ENCODE assay signal across 7 mouse cellular contexts in the genomic region with DNA sequence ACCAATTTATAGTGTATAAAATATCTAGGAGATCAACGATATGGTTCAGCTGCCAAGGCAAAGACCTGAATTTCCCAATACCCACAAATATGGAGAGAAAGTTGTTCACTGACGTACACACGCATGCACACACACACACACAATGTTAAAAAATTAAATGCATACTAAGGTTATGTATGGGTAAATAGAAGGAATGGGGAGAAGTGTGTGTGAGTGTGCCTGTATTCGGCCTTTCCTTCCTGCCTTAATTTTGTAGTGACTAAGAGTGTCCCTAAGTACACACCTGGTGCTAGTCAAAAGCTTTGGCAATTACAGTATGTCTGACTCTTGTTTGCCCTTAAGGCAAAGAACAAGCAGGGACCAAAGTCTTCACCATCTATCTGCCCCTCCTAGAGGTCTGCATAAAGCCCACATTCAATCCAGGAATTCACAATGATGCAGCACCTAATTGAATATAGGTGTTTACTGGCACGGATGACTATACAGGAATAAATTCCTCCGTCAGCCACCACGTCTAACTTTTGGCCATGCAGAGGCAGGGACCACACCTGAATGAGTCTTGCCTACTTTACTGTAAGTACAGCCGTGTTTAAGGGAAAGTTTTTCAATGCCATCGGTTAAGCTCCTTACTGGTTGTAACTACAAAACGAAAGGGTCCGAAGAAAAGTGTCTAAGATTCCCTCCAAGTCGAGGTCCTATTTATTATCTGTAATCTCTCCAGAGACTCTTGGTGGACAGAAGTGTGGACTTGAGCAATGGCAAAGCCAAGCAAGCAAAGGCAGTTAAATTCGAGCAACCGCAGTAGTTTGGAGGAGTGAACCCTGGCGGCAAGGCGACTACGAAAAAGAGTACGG. TPM values are rescaled to one million over a fixed set of nuclear protein-coding genes. Genes with fewer than 3 reads are reported as not detected.
DNase-seq lines count a peak whose midpoint lies in the region; ATAC-seq lines count a peak whose summit lies in the region.

No protein-coding gene starts in this region.

- DNase-seq in neural tube, embryonic 11.5 days (ENCODE audit: low spot score), result no peak
- DNase-seq in neural tube, embryonic 10.5 days (ENCODE audit: extremely low spot score, low spot score), result no peak
- no peak for DNase-seq in layer of hippocampus, postnatal 10 days (ENCODE audit: low spot score in 2 of 2)
- DNase-seq in adrenal gland, adult 18-20 months (ENCODE audit: low spot score in 2 of 2), result no peak

- H3K36me3 ChIP-seq in neural tube, embryonic 11.5 days (ENCODE audit: control insufficient read depth, insufficient read depth, low read length), result no peaks in the 10 kb centered on the region
- no peaks in the 10 kb centered on the region for H3K36me3 ChIP-seq in embryonic facial prominence, embryonic 15.5 days
- H3K36me3 ChIP-seq in midbrain, embryonic 16.5 days (ENCODE audit: control insufficient read depth, insufficient read depth, low read length), result no peaks in the 10 kb centered on the region

- H3K9ac ChIP-seq in neural tube, embryonic 11.5 days (ENCODE audit: low read length), result peak overlapping the region; percentile 79
- H3K9ac ChIP-seq in embryonic facial prominence, embryonic 15.5 days, result peak overlapping the region; percentile 78
- H3K9ac ChIP-seq in midbrain, embryonic 16.5 days (ENCODE audit: low read depth, low read length), result peak overlapping the region; percentile 84

- no peak for ATAC-seq in neural tube, embryonic 11.5 days (ENCODE audit: insufficient read depth, low FRiP score, low TSS enrichment)
- ATAC-seq in embryonic facial prominence, embryonic 15.5 days (ENCODE audit: insufficient number of reproducible peaks, low FRiP score, low TSS enrichment, low read depth), result no peak
- ATAC-seq in inflammation-experienced regulatory T-cells, adult 6 months, result peak; percentile 1
- ATAC-seq in midbrain, embryonic 16.5 days, result no peak

- H3K4me3 ChIP-seq in neural tube, embryonic 11.5 days (ENCODE audit: low read depth, low read length), result peak overlapping the region; percentile 65
- peak overlapping the region; percentile 74 for H3K4me3 ChIP-seq in embryonic facial prominence, embryonic 15.5 days (replicated peaks)
- H3K4me3 ChIP-seq in midbrain, embryonic 16.5 days (ENCODE audit: low read depth, low read length), result peak overlapping the region; percentile 73

- peak overlapping the region; percentile 58; the same call in 1 of the 2 replicates for H3K27ac ChIP-seq in neural tube, embryonic 11.5 days (ENCODE audit: low read depth, low read length)
- peak overlapping the region; percentile 84 for H3K27ac ChIP-seq in embryonic facial prominence, embryonic 15.5 days (replicated peaks)
- no peak overlapping the region for H3K27ac ChIP-seq in midbrain, embryonic 16.5 days (ENCODE audit: low read length)

- 29% methylated on average over 18 of the region's 18 CpGs for WGBS in neural tube, embryonic 11.5 days
- 21% methylated on average over 18 of the region's 18 CpGs for WGBS in embryonic facial prominence, embryonic 15.5 days
- WGBS in midbrain, embryonic 16.5 days, result 26% methylated on average over 18 of the region's 18 CpGs

- no peaks in the 10 kb centered on the region for H3K9me3 ChIP-seq in neural tube, embryonic 11.5 days (ENCODE audit: control insufficient read depth, low read length)
- no peaks in the 10 kb centered on the region for H3K9me3 ChIP-seq in embryonic facial prominence, embryonic 15.5 days (replicated peaks)
- H3K9me3 ChIP-seq in midbrain, embryonic 16.5 days (replicated peaks; ENCODE audit: control insufficient read depth, low read length, poor library complexity, severe bottlenecking), result no peaks in the 10 kb centered on the region

- no peaks in the 10 kb centered on the region for H3K27me3 ChIP-seq in neural tube, embryonic 11.5 days (ENCODE audit: control insufficient read depth, insufficient read depth, low read length)
- no peaks in the 10 kb centered on the region for H3K27me3 ChIP-seq in embryonic facial prominence, embryonic 15.5 days
- no peaks in the 10 kb centered on the region for H3K27me3 ChIP-seq in midbrain, embryonic 16.5 days (ENCODE audit: control insufficient read depth, insufficient read depth, low read depth, low read length)

- peak overlapping the region; percentile 48 for H3K4me2 ChIP-seq in neural tube, embryonic 11.5 days (ENCODE audit: low read depth)
- peak overlapping the region; percentile 45 for H3K4me2 ChIP-seq in embryonic facial prominence, embryonic 15.5 days (replicated peaks)
- peak overlapping the region; percentile 86 for H3K4me2 ChIP-seq in midbrain, embryonic 16.5 days (ENCODE audit: low read length)

- peaks cover 8% of the 10 kb centered on the region for H3K4me1 ChIP-seq in neural tube, embryonic 11.5 days (ENCODE audit: control insufficient read depth, insufficient read depth, low read length)
- H3K4me1 ChIP-seq in embryonic facial prominence, embryonic 15.5 days, result peaks cover 18% of the 10 kb centered on the region
- H3K4me1 ChIP-seq in midbrain, embryonic 16.5 days (ENCODE audit: control insufficient read depth, insufficient read depth, low read length), result peaks cover 9% of the 10 kb centered on the region

RNA-seq across cellular contexts. Expression of a gene that starts 12.7 kb away (rescaled TPM):
- polyA plus RNA-seq in neural tube, embryonic 11.5 days (2014; fragmentation: Nextera tagmentation; extraction: Ambion mirVana), result 0.61 and 1.1 TPM in 2 replicates
- polyA plus RNA-seq in embryonic facial prominence, embryonic 15.5 days (2015; fragmentation: Nextera tagmentation; extraction: Ambion mirVana), result 4.5 and 5.0 TPM in 2 replicates
- polyA plus RNA-seq in inflammation-experienced regulatory T-cells, adult 6 months (2017; shearing (Covaris generic)), result 10 to 100 TPM; 18.6 to 20.0 (median 19.2) TPM
- 2.0 and 2.9 TPM in 2 replicates for polyA plus RNA-seq in midbrain, embryonic 16.5 days (2015; fragmentation: Nextera tagmentation; extraction: Ambion mirVana)
- 1 to 10 TPM; 2.7 to 4.2 TPM for total RNA-seq in layer of hippocampus, postnatal 10 days (2021)
- under 1 TPM; 0.60 to 0.93 TPM for total RNA-seq in adrenal gland, adult 18-20 months (2021)

RNA-seq across cellular contexts. Expression of a gene that starts 15.2 kb away (rescaled TPM):
- polyA plus RNA-seq in neural tube, embryonic 11.5 days (2014; fragmentation: Nextera tagmentation; extraction: Ambion mirVana), result 211 and 214 TPM in 2 replicates
- 184 and 188 TPM in 2 replicates for polyA plus RNA-seq in embryonic facial prominence, embryonic 15.5 days (2015; fragmentation: Nextera tagmentation; extraction: Ambion mirVana)
- 100 to 1,000 TPM; 115 to 125 (median 121) TPM for polyA plus RNA-seq in inflammation-experienced regulatory T-cells, adult 6 months (2017; shearing (Covaris generic))
- polyA plus RNA-seq in midbrain, embryonic 16.5 days (2015; fragmentation: Nextera tagmentation; extraction: Ambion mirVana), result 160 and 162 TPM in 2 replicates
- total RNA-seq in layer of hippocampus, postnatal 10 days (2021), result 100 to 1,000 TPM; 153 TPM
- 100 to 1,000 TPM; 131 to 145 TPM for total RNA-seq in adrenal gland, adult 18-20 months (2021)

RNA-seq across cellular contexts. Expression of a gene that starts 35.2 kb away (rescaled TPM):
- 56.5 and 60.6 TPM in 2 replicates for polyA plus RNA-seq in neural tube, embryonic 11.5 days (2014; fragmentation: Nextera tagmentation; extraction: Ambion mirVana)
- polyA plus RNA-seq in embryonic facial prominence, embryonic 15.5 days (2015; fragmentation: Nextera tagmentation; extraction: Ambion mirVana), result 55.7 and 56.6 TPM in 2 replicates
- polyA plus RNA-seq in inflammation-experienced regulatory T-cells, adult 6 months (2017; shearing (Covaris generic)), result 10 to 100 TPM; 41.5 to 78.0 (median 69.7) TPM
- polyA plus RNA-seq in midbrain, embryonic 16.5 days (2015; fragmentation: Nextera tagmentation; extraction: Ambion mirVana), result 164 and 167 TPM in 2 replicates
- total RNA-seq in layer of hippocampus, postnatal 10 days (2021), result 100 to 1,000 TPM; 104 to 109 TPM
- 10 to 100 TPM; 52.2 to 81.3 TPM for total RNA-seq in adrenal gland, adult 18-20 months (2021)
